Mouse (Mus musculus) myocyte (in vitro differentiated cells): ENCODE measurements around the gene Lhfpl4.

ENCODE experiments used
- MAX ChIP-seq: IDR thresholded peaks from one replicate; pipeline ENCODE4 v1.6.1; 2011; ENCODE audit warnings: low read depth, mild to moderate bottlenecking, control low read depth
- MYOG ChIP-seq, 3 experiments: IDR thresholded peaks; one replicate each; pipeline ENCODE4 v1.6.1; 2011; ENCODE audit warnings: control low read depth in 2 of 3, low read depth in 2 of 3, mild to moderate bottlenecking in 2 of 3; ENCODE audit not compliant: insufficient read length in 2 of 3, control insufficient read depth in 1 of 3, insufficient read depth in 1 of 3
- POLR2A ChIP-seq: IDR thresholded peaks from one replicate; pipeline ENCODE4 v1.6.1; 2011; ENCODE audit warnings: low read depth, mild to moderate bottlenecking, control low read depth, moderate library complexity; ENCODE audit not compliant: insufficient read length
- POLR2AphosphoS2 ChIP-seq: IDR thresholded peaks from one replicate; pipeline ENCODE4 v1.6.1; 2011; ENCODE audit warnings: low read depth, control low read depth; ENCODE audit not compliant: insufficient read length
- TCF12 ChIP-seq: IDR thresholded peaks from one replicate; pipeline ENCODE4 v1.6.1; 2011; ENCODE audit warnings: mild to moderate bottlenecking, control low read depth; ENCODE audit not compliant: poor library complexity, insufficient read depth, severe bottlenecking

DNA sequence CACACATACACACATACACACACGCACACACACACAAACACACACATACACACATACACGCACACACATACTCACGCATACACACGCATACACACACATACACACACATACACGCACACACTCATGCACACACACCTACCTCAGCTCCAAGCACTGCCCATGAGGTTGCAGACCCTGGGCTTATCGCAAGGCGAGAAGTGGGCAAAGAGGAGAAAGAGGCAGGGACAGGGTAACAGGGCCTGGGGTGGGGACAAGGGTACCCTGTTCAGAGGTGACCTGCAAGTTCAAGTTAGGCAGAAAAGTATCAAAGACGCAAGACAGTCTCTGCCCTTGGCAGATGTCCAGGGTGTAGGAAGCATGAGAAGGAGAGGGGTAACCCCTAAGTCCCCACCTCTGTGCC lies 24.5 kb downstream of the Lhfpl4 start:
- TF ChIP-seq POLR2AphosphoS2 (no peak), POLR2A (no peak), MYOG (IDR thresholded peaks at IDR 0.05; ENCODE audit: control insufficient read depth in 1 of 3, insufficient read depth in 1 of 3, insufficient read length in 2 of 3, low read depth in 2 of 3) (no peak), TCF12 (no peak), MAX (no peak)
